Mouse (Mus musculus) small intestine, adult 2 months (tissue): ENCODE measurements around the gene Zfp566.

Source experiments
- CTCF ChIP-seq: fragments of 200-500 bp; IDR thresholded peaks from 2 replicates; pipeline ENCODE4 v1.5.1; 2012; ENCODE audit warnings: low read depth, mild to moderate bottlenecking, control low read depth, inconsistent platforms, low read length, moderate library complexity, mixed read lengths; ENCODE audit not compliant: insufficient replicate concordance, insufficient read length; ENCODE audit errors: extremely low read depth
- POLR2A ChIP-seq: fragments of 200-500 bp; IDR thresholded peaks from 2 replicates; pipeline ENCODE4 v1.6.1; 2012; ENCODE audit warnings: low read depth, mild to moderate bottlenecking, control low read depth, inconsistent platforms, low read length, moderate library complexity

DNA sequence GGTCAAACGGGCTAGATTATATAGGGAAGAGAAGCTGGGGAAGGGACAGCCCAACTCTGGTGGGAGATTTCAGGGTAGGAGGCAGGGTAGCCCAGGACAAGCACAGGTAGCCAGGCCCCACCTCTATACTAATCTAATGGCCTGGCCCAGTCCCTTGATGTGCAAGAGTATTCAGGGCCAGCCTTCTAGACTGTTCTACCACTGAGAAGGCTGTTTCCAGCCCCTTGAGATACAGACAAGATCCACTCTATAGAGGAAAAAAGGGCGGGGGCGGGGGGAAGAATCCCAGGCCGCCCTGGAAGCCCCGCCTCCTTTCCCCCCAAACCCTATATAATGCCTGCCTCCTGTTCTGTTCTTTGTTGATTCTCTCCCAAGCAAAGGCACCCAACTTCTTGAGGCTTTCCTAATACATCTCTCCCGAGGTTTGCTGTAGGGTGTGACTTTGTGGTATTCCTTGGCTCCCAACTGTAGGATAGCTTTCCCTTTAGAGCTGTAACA, 3.6 kb upstream of the Zfp566 start:
- TF ChIP-seq CTCF (no peak), POLR2A (no peak)
